Mouse (Mus musculus): ENCODE measurements around the gene Pip4k2c.

The Pip4k2c gene

DNA sequence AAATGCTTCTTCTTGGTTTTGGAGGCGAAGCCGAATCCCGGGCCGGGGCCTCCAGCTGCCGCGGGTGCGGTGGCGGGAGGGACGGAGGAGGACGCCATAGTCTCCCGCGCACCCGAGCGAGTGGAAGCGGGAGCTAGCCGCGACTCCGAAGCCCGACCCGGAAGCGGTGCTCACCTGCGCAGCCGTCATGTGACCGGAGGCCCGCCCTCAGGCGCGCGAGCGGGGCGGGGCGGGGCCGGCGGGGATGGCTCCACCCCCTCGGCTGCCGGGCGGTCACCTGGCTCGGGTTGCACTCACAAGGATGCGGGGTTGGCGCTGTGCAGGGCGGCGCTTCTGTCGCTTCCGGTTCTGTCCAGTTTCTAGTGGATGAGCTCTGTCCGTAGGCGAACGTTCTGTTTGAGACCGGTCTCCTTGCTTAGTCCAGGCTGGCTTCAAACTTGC, at the start of gene Pip4k2c:
Gene Pip4k2c (minus strand): TSS at position 172 of the 441 bp plus-strand sequence.
- in situ Hi-C loops (cut with MboI, MseI) = no loop called here

DNA sequence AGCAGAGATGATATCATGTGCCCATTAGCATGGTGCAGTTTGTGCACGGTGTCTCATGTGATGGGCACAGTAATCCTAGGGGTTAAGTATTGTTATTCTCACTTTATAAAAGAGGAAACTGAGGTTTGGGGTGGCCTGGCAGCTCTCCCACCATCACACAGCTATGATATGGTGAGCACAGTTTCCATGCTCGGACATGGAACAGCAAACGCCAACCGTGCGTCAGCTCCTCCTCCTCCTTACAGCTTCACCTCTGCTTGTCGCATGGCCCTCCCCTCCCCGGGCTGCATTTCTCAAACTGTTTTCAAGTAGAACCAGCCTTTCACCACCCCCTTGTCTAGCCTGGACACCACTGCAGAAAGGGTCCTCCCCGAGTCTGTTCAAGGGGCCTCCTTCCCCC, 47.1 kb upstream of the Pip4k2c start:
- in situ Hi-C loops (cut with MboI, MseI) = loop anchor here (10.0 kb wide), 1 partner anchor 334 kb away; no protein-coding TSS in a partner anchor

DNA sequence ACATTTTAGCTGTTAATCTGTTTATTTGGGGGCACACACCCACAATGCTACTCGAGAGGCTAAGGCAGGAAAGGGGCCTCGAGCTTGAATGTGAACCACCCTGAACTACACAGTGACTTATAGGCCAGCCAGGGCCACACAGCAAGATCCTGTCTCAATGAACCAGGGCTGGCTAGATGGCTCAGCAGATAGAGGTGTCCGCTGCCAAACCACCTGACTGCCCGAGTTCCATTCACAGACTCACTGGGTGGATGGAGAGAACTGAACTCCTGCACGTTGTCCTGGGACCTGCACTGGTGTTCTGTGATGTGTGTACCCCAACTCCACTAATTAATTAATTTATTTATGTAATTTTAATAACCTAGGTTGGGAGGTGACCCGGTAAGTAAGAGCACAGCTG, 46.4 kb upstream of the Pip4k2c start:
- in situ Hi-C loops (cut with MboI, MseI) = loop anchor here (10.0 kb wide), 1 partner anchor 333 kb away; no protein-coding TSS in a partner anchor

DNA sequence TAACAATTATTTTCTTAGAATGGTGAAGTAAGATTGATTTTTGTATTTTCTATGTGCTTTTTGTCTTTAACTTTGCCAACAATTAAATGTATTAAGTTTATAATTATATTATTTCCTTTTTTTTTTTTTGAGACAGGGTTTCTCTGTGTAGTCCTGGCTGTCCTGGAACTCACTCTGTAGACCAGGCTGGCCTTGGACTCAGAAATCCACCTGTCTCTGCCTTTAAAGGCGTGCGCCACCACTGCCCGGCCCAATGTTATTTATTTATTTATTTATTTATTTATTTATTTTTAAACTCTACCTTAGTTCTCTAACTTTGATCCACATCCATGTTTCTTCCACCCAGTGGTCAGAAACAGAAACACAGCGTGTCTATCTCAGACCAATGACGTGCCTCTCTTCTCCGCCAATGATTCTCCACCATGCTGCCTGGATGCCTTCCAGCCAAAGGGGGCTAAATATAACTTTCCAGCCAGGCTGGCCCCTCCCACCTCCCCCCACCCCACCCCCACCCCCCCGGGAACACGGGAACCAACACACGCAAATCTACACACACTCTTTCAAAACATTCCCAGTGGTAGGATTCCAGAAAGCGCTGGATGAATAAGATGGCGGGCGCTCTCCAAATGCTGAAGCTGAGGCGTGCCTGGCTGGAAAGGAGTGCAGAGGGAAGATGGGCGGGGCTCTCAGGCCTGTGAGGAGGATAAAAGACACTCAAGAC, 44.4 kb upstream of the Pip4k2c start:
- in situ Hi-C loops (cut with MboI, MseI) = loop anchor here (10.0 kb wide), 1 partner anchor 331 kb away; no protein-coding TSS in a partner anchor

DNA sequence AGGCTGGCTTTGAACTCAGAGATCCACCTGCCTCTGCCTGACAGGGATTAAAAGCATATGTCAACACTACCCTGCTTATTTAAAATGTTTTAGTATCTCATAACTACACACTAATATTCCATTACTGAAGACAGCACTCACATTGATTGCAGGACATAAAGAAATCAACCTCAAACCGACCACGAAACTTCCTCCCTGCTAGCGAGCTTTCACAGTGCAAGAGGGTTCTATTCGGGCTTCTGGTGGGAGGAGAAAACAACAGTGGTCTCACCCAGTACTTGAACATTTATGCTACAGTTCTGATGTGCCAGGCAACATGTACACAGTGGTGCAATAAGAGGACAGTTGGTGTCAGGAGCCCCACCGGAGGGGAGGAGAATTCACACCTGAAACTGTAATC, 39.4 kb upstream of the Pip4k2c start:
- in situ Hi-C loops (cut with MboI, MseI) = loop anchor here (10.0 kb wide), 1 partner anchor 326 kb away; no protein-coding TSS in a partner anchor

DNA sequence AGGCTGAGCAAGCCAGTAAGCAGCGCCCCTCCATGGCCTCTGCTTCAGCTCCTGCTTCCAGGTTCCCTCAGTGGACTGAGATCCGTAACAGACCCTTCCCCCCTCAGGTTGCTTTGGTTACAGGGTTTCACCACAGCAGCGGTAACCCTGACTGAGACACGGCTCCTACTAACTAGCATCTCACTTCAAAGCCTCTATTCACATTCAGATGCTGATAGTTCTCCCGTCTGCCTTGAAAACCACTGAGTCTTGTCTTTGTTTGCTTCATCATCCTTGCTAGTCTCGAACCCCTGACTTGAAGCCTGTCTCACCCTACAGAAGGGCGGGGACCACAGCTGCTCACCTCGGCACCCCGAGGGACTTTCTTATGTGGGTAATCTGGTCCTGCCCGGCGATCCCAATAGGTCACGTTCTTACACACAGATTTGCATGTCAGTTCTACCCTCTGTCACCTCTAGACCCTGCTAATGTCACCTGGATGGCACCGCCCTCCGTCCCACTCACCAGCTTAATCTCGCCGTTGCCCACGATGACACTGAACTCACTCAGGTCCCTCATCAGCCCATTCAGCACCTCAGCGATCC, 26.9 kb upstream of the Pip4k2c start:
- in situ Hi-C loops (cut with MboI, MseI) = no loop called here

DNA sequence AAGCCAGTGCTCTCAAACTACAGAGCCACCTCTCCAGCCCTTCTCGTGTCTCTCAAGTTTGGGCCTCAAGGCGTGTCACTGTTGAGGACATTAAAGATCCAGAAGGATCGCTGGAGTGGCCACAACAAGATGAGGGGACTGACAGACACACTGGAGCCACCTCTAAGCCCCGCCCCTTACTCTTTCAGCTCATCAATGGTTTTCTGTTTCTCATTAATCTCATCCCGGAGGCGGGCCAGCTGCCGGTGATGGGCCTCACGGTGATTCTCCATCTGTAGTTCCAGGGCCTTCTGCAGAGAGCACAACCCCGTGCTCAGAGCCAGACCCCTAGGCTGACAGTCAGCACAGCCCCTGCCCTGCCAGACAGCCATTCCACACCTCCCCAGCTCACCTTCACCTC, 25.2 kb upstream of the Pip4k2c start:
- in situ Hi-C loops (cut with MboI, MseI) = no loop called here

DNA sequence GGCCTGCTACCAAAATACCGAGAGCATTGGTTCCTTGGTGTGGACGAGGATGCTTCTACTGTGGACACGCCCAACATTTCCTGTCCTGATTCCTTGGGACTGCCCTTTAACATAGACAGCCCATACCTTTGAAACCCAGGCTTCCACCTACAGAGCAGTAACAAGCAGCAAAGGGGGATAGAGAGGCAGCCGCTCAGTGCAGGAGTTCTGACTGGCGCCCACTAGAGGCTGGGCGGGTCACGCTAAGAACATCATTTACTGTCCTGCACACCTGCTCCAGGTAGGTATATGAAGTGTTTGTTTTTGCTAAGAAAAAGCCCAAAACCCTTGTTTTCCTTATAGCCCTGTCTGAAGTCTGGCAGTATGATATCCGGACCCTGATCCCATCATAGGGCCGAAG, 21.8 kb upstream of the Pip4k2c start:
- in situ Hi-C loops (cut with MboI, MseI) = no loop called here

DNA sequence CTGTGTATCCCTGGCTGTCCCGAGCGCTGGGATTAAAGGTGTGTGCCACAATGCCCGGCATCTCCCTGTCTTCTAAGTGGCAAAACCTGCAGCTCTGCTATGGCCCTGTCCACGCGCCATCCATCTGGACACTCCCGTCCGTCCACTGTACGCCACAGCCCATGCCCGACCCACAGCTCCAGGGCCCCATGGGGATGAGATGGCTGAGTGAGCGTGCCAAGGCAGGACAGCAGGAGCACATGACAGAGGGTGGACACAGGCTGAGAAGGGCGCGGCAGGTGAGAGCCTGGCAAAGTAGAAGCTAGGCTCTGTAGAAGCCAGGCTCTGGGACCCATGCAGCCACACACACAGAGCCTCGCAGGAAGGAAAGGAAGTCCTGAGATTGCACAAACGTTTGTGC, 20.4 kb upstream of the Pip4k2c start:
- in situ Hi-C loops (cut with MboI, MseI) = no loop called here

DNA sequence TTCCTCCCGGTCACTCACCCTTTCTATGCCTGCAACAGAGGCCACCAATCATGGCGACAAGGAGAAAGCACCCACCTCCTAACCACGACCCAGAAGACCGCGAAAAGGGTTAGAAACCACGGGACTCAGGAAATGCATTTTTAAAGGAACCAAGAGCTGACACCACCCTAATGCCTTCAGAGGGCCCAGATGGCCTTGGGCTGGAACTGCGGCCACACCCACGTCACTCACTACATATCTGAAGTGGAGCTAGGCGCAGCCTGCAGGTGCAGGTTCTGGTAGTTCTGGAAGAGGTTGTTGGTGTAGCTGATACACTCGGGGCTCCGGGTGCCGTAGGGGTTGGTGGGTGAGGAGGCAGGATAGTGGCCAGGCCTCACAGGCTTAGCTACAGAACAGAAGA, 19.3 kb upstream of the Pip4k2c start:
- in situ Hi-C loops (cut with MboI, MseI) = no loop called here

DNA sequence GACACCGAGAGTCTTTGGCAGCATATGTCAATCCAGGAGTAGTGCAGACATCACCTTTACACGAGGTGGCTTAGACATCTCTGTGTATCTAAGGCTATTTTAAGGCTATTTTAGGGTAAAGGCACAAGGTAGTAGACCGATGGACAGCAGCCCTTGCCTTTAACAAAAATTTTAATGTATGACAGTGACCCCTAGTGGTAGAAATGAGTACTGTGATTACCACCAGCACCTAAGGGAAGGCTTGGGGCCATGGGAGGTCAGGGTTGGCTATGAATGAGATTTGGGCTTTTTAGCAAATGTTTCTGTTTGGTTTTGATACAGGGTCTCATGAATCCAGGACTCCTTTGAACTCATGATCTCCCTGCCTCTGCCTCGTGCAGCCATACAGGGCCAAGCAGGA, 17.5 kb upstream of the Pip4k2c start:
- in situ Hi-C loops (cut with MboI, MseI) = no loop called here

DNA sequence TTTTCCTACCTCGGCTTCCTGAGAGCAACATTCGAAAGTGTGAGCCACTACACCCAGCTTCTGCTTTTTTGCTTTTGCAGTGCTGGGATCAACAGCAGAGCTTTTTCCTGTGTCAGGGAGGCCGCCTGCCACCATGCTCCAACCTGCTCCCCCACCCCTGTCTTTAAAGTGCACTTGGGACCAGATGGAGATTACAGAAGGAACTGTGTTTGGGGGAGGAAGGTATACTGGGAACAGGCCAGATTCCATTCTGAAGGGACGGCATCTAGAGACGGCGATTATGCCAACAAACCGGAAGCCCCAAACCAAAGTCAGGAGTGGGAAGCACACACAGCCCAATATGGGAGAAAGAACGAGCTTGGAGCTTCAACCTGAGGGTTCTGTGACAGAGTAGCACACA, 15.8 kb upstream of the Pip4k2c start:
- in situ Hi-C loops (cut with MboI, MseI) = no loop called here

DNA sequence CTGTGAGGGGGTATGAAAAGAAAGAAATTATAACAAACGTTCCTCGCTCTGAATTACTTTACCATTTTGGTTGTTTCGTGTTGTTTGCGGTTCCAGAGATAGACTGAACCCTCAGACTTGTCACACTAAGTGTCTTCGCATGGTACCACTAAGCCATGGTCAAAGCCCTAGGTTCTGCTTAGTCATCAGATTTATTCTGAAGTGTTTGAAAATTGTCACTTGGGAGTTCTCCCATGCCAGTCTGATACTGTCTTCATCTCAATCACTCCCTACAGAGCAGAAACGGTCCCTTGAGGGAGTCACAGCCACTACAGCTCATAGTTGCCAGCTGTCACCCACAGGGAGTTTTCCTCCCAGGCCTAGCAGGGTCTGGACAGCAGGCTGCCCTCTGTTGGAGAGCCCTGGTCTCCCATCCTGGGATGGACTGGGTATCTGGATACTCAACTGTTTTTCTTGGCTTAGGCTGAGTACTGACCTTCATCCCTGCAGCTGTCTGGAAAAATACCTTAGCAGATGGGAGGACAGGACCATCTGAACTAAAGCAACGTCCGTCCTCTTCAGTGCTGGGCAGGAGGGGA, 15.0 kb upstream of the Pip4k2c start:
- in situ Hi-C loops (cut with MboI, MseI) = no loop called here

DNA sequence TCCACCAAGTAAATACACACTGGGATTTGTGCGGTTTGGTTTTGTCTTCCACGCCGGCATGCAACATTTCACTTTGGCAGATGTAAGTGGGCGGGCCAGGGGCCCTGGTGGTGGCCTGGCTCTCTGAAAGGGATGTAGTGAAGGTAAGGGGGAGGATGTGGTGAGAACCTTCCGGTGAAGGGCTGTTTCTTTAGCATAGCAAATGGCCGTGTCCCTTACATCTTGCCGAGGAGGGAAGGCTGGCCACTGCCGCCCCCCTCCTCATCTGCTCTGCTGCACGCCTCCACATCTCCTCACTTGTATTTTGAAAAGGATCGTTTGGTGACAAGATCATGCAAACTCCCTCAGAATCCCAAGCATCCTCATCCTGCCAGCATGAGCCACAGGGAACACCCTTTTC, 14.3 kb upstream of the Pip4k2c start:
- in situ Hi-C loops (cut with MboI, MseI) = no loop called here

DNA sequence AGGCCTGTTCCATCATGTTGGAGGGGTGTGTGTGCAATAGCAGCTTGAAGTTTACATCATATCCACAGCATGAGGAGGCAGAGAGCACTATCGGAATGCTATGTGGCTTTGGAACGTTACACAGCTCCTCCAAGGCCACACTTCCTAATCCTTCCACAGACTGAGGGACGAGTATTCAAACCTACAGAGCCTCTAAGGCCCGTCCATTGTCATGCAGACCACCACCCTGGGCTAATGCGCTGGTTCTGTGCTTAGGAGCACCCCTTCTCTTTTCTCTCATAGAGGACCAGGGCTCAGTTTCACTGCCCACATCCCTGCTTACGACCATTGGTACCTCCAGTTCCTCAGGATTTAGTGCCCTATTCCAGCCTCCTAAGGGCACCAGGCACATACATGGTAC, 13.8 kb upstream of the Pip4k2c start:
- in situ Hi-C loops (cut with MboI, MseI) = no loop called here

DNA sequence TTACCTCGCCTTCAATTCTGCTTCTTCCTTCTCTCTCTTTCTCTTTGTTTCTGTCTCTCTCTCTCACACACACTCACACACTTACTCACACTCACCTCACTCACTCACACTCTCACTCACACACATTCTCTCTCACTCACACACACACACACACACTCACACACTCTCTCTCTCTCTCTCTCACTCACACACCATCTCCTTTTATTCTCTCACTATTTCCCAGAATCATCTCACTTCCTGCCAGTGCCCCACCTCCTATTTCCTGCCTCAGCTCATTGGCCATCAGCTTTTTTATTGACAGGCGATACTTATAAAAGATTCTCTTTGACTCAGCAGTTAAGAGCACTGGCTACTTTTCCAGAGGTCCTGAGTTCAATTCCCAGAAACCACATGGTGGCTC, 7.0 kb upstream of the Pip4k2c start:
- in situ Hi-C loops (cut with MboI, MseI) = no loop called here

DNA sequence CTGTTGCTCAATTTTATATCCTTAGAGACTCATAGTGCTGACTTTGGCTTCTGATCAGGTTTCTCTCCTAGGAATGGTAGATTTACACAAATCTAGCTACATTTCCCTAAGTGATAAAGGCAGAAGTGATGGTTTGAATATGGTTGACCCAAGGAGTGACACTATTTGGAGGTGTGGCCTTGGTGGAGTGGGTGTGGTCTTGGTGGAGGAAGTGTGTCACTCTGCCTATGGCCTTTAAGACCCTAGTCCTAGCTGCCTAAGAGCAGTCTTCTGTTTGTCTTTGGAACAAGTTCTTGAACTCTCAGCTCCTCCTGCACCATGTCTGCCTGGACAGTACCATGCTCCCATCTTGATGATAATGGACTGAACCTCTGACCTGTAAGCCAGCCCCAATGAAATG, 5.8 kb upstream of the Pip4k2c start:
- in situ Hi-C loops (cut with MboI, MseI) = no loop called here

DNA sequence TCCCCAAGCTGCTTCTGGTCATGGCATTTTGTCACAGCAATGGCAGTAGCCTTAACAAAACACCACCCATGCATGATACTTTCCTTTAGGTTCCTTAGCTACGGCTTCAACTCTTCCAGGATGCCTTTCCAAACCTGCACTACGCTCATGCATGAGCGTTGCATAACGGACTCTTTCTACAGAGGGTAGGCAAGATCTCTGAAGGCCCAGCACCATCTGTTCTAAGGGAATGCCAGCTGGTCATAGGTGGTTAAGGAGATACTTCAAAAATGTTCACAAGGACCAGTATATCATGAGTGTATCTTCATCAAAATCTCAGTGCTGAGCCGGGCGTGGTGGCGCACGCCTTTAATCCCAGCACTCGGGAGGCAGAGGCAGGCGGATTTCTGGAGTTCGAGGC, 5.1 kb upstream of the Pip4k2c start:
- in situ Hi-C loops (cut with MboI, MseI) = no loop called here

DNA sequence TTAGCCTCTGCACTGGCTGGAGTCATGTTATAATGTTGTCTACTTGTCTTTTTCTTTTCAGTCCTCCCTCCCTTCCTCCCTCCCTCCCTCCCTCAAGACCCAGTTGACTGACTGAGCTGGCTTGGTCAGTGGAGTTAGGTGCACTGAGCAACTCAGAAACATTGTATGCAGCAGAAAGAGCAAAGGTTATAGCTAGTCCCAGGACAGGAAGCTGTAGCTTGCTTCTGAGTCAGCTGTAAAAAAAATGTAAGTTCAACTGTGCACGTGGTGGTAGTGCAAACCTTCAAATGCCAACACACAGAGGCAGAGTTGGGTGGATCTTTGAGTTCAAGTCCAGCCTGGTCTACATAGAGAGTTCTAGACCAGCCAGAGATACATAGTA, 3.0 kb upstream of the Pip4k2c start:
- in situ Hi-C loops (cut with MboI, MseI) = no loop called here

DNA sequence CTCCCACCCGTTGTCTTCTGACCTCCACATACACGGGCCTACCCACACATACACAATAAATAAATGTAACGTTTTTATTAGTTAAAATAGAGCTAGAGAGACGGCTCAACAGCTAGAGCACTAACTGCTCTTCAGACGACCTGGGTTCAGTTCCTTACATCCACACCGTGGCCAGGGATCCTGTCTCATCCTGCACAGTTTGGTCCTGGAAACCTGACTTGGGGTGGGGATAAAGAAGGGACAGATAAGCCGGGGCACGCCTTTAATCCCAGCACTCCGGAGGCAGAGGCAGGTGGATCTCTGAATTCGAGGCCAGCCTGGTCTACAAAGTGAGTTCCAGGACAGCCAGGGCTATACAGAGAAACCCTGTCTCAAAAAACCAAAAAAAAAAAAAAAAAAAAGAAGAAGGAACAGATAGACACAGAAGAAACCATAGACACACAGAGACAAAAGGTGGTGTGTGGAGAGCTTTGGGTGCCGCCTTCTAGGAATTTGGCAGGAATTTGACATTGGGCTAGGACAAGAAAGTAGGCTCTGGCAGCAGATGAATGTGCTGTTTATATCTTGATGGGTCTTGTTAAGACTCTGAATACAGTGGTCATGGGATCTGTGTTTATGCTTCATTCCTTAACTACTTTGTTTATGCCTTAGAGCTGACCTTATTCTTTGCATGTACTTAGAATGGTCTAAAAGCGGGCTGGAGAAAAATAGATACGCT, 2.5 kb upstream of the Pip4k2c start:
- in situ Hi-C loops (cut with MboI, MseI) = no loop called here

DNA sequence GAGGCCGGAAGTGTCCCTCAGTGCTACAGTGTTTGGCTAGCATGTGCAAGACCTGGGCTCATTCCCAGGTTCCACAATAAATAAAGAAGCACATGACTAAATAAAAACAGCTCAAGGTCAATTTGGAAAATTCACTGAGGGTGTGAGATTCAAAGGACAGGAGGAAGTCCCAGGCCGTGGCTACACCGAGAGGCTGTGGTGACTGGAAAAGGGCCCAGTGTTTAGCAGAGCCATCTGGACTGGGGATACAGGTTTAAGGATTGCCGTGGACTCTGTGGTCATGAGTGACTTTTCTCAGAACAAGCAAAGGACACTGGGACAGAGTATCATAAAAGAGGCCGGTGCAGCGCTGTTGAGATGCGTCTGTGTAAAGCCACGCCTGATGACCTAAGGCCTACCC, 1.9 kb upstream of the Pip4k2c start:
- in situ Hi-C loops (cut with MboI, MseI) = no loop called here

DNA sequence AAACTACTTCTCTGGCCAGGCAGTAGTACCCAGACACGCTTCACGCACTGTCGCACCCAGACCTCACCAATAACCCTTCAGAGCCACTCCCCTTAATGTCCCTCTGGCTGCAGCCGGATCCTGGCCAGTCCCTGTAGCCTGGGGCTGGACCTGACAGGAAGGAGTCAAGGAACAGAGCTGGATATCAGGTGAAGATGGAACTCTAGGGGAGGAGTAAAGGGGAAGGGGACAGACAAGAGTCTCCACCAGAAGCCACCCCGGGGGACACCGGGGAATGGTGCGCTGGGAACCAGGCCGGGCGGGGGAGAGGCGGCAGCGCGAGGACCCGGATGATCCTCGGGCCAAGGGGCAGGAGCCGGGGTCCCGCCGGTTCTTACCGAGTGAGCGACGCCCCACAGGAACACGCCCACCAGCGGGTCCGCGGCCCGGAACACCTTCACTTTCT, 402 bp downstream of the Pip4k2c start:
- in situ Hi-C loops (cut with MboI, MseI) = no loop called here
